Mouse (Mus musculus) stomach, embryonic 15.5 days (tissue): ENCODE results near the gene G0s2. TPM values are rescaled to one million over a fixed set of nuclear protein-coding genes. Genes with fewer than 3 reads are reported as not detected.

Experiments used
- ATAC-seq: fragments of 200-750 bp; cut with Nextera tagmentation; 2 replicates; pipeline ENCODE4 v1.8.0; 2017; ENCODE audit warnings: low read depth, moderate number of reproducible peaks, moderate TSS enrichment; ENCODE audit not compliant: insufficient read depth, low FRiP score
- H3K27ac ChIP-seq: fragments of 300-500 bp; sonication (generic); 2 replicates; pipeline ENCODE4 v1.5.1; 2015; ENCODE audit warnings: mild to moderate bottlenecking, inconsistent platforms
- H3K27me3 ChIP-seq: fragments of 300-500 bp; sonication (generic); replicated peaks from 2 replicates; pipeline ENCODE4 v1.6.1; 2015; ENCODE audit warnings: inconsistent platforms
- H3K36me3 ChIP-seq: fragments of 300-500 bp; sonication (generic); 2 replicates; pipeline ENCODE4 v1.6.1; 2015; ENCODE audit warnings: inconsistent platforms
- H3K4me1 ChIP-seq: fragments of 300-500 bp; sonication (generic); 2 replicates; pipeline ENCODE4 v1.6.1; 2015; ENCODE audit warnings: inconsistent platforms
- H3K4me2 ChIP-seq: fragments of 300-500 bp; sonication (generic); 2 replicates; pipeline ENCODE4 v1.6.1; 2015; ENCODE audit warnings: mild to moderate bottlenecking, inconsistent platforms
- H3K4me3 ChIP-seq: fragments of 300-500 bp; sonication (generic); replicated peaks from 2 replicates; pipeline ENCODE4 v1.5.1; 2015; ENCODE audit warnings: inconsistent platforms
- H3K9ac ChIP-seq: fragments of 300-500 bp; sonication (generic); 2 replicates; pipeline ENCODE4 v1.6.1; 2015; ENCODE audit warnings: inconsistent platforms
- H3K9me3 ChIP-seq: fragments of 300-500 bp; sonication (generic); 2 replicates; pipeline ENCODE4 v1.6.1; 2016; ENCODE audit warnings: inconsistent platforms
- WGBS: fragments of 180-500 bp; shearing (Covaris S2); methylation state at CpG from one replicate; pipeline ENCODE4 v1.1.7; 2015; 5-methylcytosine and 5-hydroxymethylcytosine counted together
- polyA plus RNA-seq: library from polyadenylated mRNA; unstranded; fragments of >200 nt; fragmentation: Nextera tagmentation; extraction: Ambion mirVana; gene quantifications from 2 replicates; pipeline ENCODE4 v1.2.1, GENCODE M21; 2015

Gene G0s2
- polyA plus RNA-seq, 1 experiment from 2014 or later, result 38.3 TPM

- H3K4me3 ChIP-seq, result no peak overlapping the region
- H3K4me1 ChIP-seq, result 0 out of 2 replicates have a peak, but pooled peaks cover 7% of the 10 kb centered on the region
- no peaks in the 10 kb centered on the region for H3K36me3 ChIP-seq
- H3K27ac ChIP-seq, result no peak overlapping the region
- WGBS, result 66% methylated on average over 2 of the region's 2 CpGs
- H3K4me2 ChIP-seq, result peak overlapping the region; percentile 39; the same call in 1 of the 2 replicates
- no peak overlapping the region for H3K9ac ChIP-seq
- no peak for ATAC-seq
- H3K9me3 ChIP-seq, result no peaks in the 10 kb centered on the region
- no peaks in the 10 kb centered on the region for H3K27me3 ChIP-seq
Observed at GRCm38 (mm10) chr1:193303096-193303495, 30.1 kb upstream of the G0s2 start.

DNA sequence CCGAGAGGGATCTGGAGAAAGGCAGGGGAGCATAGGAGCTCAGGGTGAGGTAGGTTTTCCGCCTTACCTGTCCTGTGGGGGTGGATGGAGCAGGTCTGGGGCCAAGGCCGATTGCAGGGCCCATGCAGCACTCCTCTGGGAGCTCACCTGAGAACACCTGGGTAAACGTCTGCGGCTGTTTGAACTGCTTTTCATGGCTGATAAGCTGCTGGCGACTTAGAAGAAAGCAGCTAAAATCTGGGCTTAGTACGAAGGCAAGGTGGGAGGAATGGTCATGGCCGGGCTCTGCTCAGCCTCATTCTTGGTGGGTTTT lies 29.0 kb upstream of the G0s2 start:
- H3K27ac ChIP-seq, result peak overlapping the region; percentile 77
- 0 out of 2 replicates have a peak, but pooled peaks cover 7% of the 10 kb centered on the region for H3K4me1 ChIP-seq
- ATAC-seq, result peak; percentile 81
- no peaks in the 10 kb centered on the region for H3K27me3 ChIP-seq
- H3K4me3 ChIP-seq, result peak overlapping the region; percentile 25
- no peaks in the 10 kb centered on the region for H3K36me3 ChIP-seq
- peak overlapping the region; percentile 39 for H3K4me2 ChIP-seq
- H3K9ac ChIP-seq, result no peak overlapping the region
- WGBS, result 43% methylated on average over 8 of the region's 8 CpGs
- H3K9me3 ChIP-seq, result no peaks in the 10 kb centered on the region

- H3K9me3 ChIP-seq, result no peaks in the 10 kb centered on the region
- H3K9ac ChIP-seq, result no peak overlapping the region
- 0 out of 2 replicates have a peak, but pooled peaks cover 7% of the 10 kb centered on the region for H3K4me1 ChIP-seq
- 48% methylated on average over 6 of the region's 6 CpGs for WGBS
- no peaks in the 10 kb centered on the region for H3K36me3 ChIP-seq
- H3K27ac ChIP-seq, result peak overlapping the region; percentile 77
- H3K4me3 ChIP-seq, result peak overlapping the region; percentile 25
- H3K27me3 ChIP-seq, result no peaks in the 10 kb centered on the region
- ATAC-seq, result peak; percentile 84
- H3K4me2 ChIP-seq, result peak overlapping the region; percentile 39
Observed at GRCm38 (mm10) chr1:193301216-193302092, 28.4 kb upstream of the G0s2 start.

DNA sequence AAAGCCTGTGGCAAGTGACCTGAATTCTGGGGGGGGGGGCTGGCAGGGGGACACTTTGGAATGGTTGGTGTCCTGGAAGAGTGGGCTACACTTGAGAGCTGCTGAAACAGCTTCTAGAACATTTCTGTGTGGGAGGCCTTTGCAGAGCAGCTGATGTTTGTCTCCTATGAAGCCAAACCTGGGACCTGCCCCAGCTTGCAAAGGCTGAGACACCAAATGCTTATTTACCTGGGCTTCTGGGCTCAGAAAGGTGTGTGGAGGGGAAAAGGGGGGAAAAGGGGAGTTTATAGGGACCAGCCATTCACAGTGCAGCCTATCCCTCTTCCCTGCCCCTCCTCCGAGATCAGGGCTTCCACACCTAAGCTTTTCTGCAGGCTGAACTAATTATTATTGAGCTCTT lies 27.0 kb upstream of the G0s2 start:
- Histone ChIP-seq H3K36me3 (no peaks in the 10 kb centered on the region), H3K9ac (no peak overlapping the region), H3K4me1 (0 out of 2 replicates have a peak, but pooled peaks cover 7% of the 10 kb centered on the region), H3K9me3 (no peaks in the 10 kb centered on the region), H3K4me2 (no peak overlapping the region), H3K27ac (no peak overlapping the region), H3K4me3 (no peak overlapping the region), H3K27me3 (no peaks in the 10 kb centered on the region)
- 53% methylated on average over 1 of the region's 1 CpGs for WGBS
- no peak for ATAC-seq

DNA sequence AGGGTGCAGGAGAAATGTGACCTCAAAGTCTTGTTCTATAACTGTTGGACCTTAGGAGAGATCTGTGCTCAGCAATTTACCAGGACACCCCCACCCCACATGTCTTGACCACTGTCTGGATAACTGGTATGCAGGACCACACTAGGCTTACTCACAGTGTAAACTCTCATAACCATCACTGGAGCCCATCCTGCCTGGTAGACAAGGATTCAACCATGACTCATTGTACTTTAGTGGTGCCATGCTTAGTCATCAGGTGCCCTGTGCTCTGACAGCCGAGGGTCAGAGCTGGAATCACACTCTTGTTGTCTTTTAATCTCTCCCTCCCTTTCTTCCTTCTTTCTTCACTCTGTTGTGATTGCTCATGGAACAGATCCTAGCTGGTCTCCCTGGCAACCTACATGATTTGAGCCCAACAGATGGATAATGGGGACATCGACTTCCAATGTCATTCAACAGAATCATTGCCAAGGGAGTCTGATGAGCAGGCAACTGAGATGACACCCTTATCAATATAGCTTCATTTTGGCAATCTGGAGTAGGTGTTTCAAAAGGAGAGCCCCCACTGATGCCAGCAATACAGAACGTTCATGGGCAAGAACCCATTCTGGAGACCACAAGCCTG lies 25.2 kb upstream of the G0s2 start:
- no peak overlapping the region for H3K9ac ChIP-seq
- H3K27ac ChIP-seq, result no peak overlapping the region
- no peak overlapping the region for H3K4me2 ChIP-seq
- H3K9me3 ChIP-seq, result no peaks in the 10 kb centered on the region
- H3K4me1 ChIP-seq, result 0 out of 2 replicates have a peak, but pooled peaks cover 7% of the 10 kb centered on the region
- no peaks in the 10 kb centered on the region for H3K27me3 ChIP-seq
- WGBS, result 74% methylated on average over 3 of the region's 3 CpGs
- no peak overlapping the region for H3K4me3 ChIP-seq
- no peaks in the 10 kb centered on the region for H3K36me3 ChIP-seq
- ATAC-seq, result no peak

- Histone ChIP-seq H3K4me3 (no peak overlapping the region), H3K27ac (no peak overlapping the region), H3K27me3 (no peaks in the 10 kb centered on the region), H3K36me3 (no peaks in the 10 kb centered on the region), H3K4me2 (no peak overlapping the region), H3K9ac (no peak overlapping the region), H3K9me3 (no peaks in the 10 kb centered on the region), H3K4me1 (0 out of 2 replicates have a peak, but pooled peaks cover under 1% of the 10 kb centered on the region)
- WGBS, result 67% methylated on average over 5 of the region's 5 CpGs
- no peak; the same call in 1 of the 2 replicates for ATAC-seq
Observed at GRCm38 (mm10) chr1:193295920-193296319, 22.9 kb upstream of the G0s2 start.

- ATAC-seq, result no peak
- Histone ChIP-seq H3K4me1 (no peaks in the 10 kb centered on the region), H3K27ac (no peak overlapping the region), H3K27me3 (no peaks in the 10 kb centered on the region), H3K36me3 (no peaks in the 10 kb centered on the region), H3K4me3 (no peak overlapping the region), H3K9me3 (no peaks in the 10 kb centered on the region), H3K9ac (no peak overlapping the region), H3K4me2 (no peak overlapping the region)
- 76% methylated on average over 3 of the region's 3 CpGs for WGBS
Observed at GRCm38 (mm10) chr1:193293926-193294325, 20.9 kb upstream of the G0s2 start.

DNA sequence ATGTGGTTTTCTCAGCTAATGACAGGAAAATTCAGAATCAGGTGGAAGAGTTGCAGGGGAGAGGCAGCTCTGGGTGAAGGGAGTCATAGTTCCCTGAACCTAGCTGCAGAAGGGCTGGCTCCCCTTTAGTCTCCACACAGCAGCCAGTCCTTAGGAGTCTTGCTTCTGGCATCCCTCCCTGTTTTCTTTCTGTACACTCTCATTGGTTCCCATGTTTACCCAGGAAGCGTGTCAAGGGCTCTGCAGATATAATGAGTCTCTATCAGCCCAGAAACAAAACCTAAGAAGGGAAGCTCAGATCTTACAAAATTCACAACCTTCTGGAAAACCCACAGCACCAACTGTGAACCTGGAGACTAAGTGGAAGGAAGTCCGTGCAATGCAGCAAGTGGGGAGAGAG lies 20.0 kb upstream of the G0s2 start:
- 54% methylated on average over 2 of the region's 2 CpGs for WGBS
- Histone ChIP-seq H3K4me1 (no peaks in the 10 kb centered on the region), H3K36me3 (no peaks in the 10 kb centered on the region), H3K27ac (no peak overlapping the region), H3K27me3 (no peaks in the 10 kb centered on the region), H3K9me3 (no peaks in the 10 kb centered on the region), H3K4me3 (no peak overlapping the region), H3K9ac (no peak overlapping the region), H3K4me2 (no peak overlapping the region)
- ATAC-seq, result no peak

- Histone ChIP-seq H3K4me1 (no peaks in the 10 kb centered on the region), H3K4me3 (no peak overlapping the region), H3K27ac (no peak overlapping the region), H3K9ac (no peak overlapping the region), H3K9me3 (no peaks in the 10 kb centered on the region), H3K36me3 (no peaks in the 10 kb centered on the region), H3K4me2 (no peak overlapping the region), H3K27me3 (no peaks in the 10 kb centered on the region)
- no peak for ATAC-seq
Observed at GRCm38 (mm10) chr1:193290686-193291085, 17.7 kb upstream of the G0s2 start.

DNA sequence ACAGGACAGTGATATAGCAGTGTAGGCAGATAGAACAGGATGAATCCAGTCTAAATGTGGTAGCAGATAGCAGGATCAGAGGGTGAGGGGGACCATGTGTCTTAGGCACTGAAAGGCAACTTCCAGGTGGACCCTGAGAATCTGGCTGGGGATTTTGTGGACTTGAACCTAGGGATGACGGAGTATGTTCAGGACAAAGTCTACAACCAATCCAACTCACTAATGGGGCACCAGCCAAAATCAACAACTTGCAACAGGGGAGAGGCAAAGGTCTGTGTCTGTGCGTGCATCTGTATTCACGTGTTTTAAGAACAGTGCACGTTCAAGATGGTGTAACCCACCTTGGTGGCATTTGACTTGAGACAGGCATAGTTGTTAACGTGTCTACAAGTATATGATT lies 16.9 kb upstream of the G0s2 start:
- WGBS, result 83% methylated on average over 5 of the region's 5 CpGs
- Histone ChIP-seq H3K36me3 (no peaks in the 10 kb centered on the region), H3K4me2 (no peak overlapping the region), H3K27ac (no peak overlapping the region), H3K4me1 (no peaks in the 10 kb centered on the region), H3K27me3 (no peaks in the 10 kb centered on the region), H3K9me3 (no peaks in the 10 kb centered on the region), H3K9ac (no peak overlapping the region), H3K4me3 (no peak overlapping the region)
- no peak for ATAC-seq

DNA sequence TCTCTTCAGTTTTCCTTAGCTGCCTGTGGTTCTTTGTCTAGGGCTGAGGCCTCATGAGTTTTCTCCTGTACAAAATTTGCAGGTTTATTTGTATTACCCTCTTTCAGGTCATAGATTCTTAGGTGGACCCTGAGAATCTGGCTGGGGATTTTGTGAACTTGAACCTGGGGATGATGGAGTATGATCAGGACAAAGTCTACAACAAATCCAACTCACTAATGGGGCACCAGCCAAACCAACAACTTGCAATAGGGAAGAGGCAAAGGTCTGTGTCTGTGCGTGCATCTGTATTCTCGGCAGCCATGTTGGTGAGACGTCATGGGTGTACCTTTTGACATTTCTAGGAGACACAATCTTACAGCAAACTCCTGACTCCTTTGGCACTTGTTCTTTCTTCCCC lies 16.1 kb upstream of the G0s2 start:
- no peaks in the 10 kb centered on the region for H3K9me3 ChIP-seq
- H3K27ac ChIP-seq, result no peak overlapping the region
- no peaks in the 10 kb centered on the region for H3K4me1 ChIP-seq
- H3K36me3 ChIP-seq, result no peaks in the 10 kb centered on the region
- H3K4me2 ChIP-seq, result no peak overlapping the region
- 89% methylated on average over 3 of the region's 3 CpGs for WGBS
- ATAC-seq, result no peak
- no peak overlapping the region for H3K9ac ChIP-seq
- no peaks in the 10 kb centered on the region for H3K27me3 ChIP-seq
- no peak overlapping the region for H3K4me3 ChIP-seq

DNA sequence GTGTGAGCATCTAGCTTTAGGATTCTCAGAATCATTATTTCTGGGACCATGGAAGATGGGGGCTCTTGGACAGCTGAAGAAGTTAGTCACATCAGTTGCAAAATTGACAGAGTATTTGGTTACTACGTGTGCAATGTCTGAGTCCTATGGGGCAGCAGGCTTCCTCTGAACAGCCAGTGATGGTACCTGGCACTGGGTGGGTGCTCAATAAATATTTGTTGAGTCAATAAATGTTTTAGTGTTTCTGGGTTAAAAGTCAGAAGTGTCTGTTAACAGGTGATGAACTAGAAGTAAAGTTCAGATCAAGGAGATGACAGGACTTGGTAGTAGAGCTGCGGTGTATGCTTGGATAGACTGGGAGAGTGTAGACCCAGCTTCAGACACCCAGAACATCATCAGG lies 14.6 kb upstream of the G0s2 start:
- Histone ChIP-seq H3K9me3 (no peaks in the 10 kb centered on the region), H3K9ac (no peak overlapping the region), H3K27me3 (no peaks in the 10 kb centered on the region), H3K27ac (no peak overlapping the region), H3K4me3 (no peak overlapping the region), H3K4me2 (no peak overlapping the region), H3K36me3 (no peaks in the 10 kb centered on the region), H3K4me1 (no peaks in the 10 kb centered on the region)
- ATAC-seq, result no peak
- 57% methylated on average over 2 of the region's 2 CpGs for WGBS
